Mouse (Mus musculus) bone marrow macrophage, adult 2 months (primary cell): ENCODE measurements around the gene Ptgis. TPM values are rescaled to one million over a fixed set of nuclear protein-coding genes. Genes with fewer than 3 reads are reported as not detected.

ENCODE experiments used
- H3K27ac ChIP-seq: 2 replicates; pipeline ENCODE4 v1.5.1; 2012; ENCODE audit warnings: low read depth, low read length; ENCODE audit not compliant: insufficient read depth
- H3K4me1 ChIP-seq: 2 replicates; pipeline ENCODE4 v1.6.1; 2012; ENCODE audit warnings: low read length; ENCODE audit not compliant: control insufficient read depth, insufficient read depth
- H3K4me3 ChIP-seq: 2 replicates; pipeline ENCODE4 v1.5.1; 2012; ENCODE audit warnings: mild to moderate bottlenecking, low read length, moderate library complexity; ENCODE audit not compliant: insufficient read depth
- CTCF ChIP-seq: IDR thresholded peaks from 2 replicates; pipeline ENCODE4 v1.5.1; 2012; ENCODE audit warnings: low read depth, mild to moderate bottlenecking, low read length, moderate library complexity
- POLR2A ChIP-seq: IDR thresholded peaks from 2 replicates; pipeline ENCODE4 v1.6.1; 2012; ENCODE audit warnings: mild to moderate bottlenecking, low read depth, low read length, borderline replicate concordance
- polyA plus RNA-seq: library from polyadenylated mRNA; stranded (reverse); fragments of >200 nt; gene quantifications from 2 replicates; pipeline ENCODE4 v1.2.4, GENCODE M21; 2012; ENCODE audit not compliant: missing spikeins, insufficient read depth, insufficient read length

Gene Ptgis
- polyA plus RNA-seq, 1 experiment = not detected

GRCm38 (mm10) chr2:167158780-167159179 is 81.6 kb downstream of the Ptgis start:
- TF ChIP-seq POLR2A = no peak
- TF ChIP-seq CTCF = no peak
- Histone ChIP-seq H3K4me3 (no peak overlapping the region), H3K4me1 (peaks cover 15% of the 10 kb centered on the region), H3K27ac (no peak overlapping the region)

GRCm38 (mm10) chr2:167156118-167156715 is 84.2 kb downstream of the Ptgis start:
- TF ChIP-seq CTCF = 0 out of 2 replicates have a peak, but pooled peaks have one; percentile 12
- TF ChIP-seq POLR2A = no peak
- H3K4me1 ChIP-seq = peaks cover 15% of the 10 kb centered on the region

GRCm38 (mm10) chr2:167155541-167155973 is 84.8 kb downstream of the Ptgis start:
- H3K4me1 ChIP-seq = peaks cover 15% of the 10 kb centered on the region
- no peak overlapping the region for H3K4me3 ChIP-seq
- peak overlapping the region; percentile 14; the same call in 1 of the 2 replicates for H3K27ac ChIP-seq
- TF ChIP-seq POLR2A (no peak), CTCF (0 out of 2 replicates have a peak, but pooled peaks have one; percentile 7)

More at GRCm38 (mm10) chr2:167156118-167156715, 84.2 kb downstream of the Ptgis start:
- no peak overlapping the region for H3K4me3 ChIP-seq
- H3K27ac ChIP-seq = peak overlapping the region; percentile 14; the same call in 1 of the 2 replicates

GRCm38 (mm10) chr2:167150880-167151279 is 89.5 kb downstream of the Ptgis start:
- H3K4me1 ChIP-seq = peaks cover 17% of the 10 kb centered on the region
- TF ChIP-seq POLR2A (no peak), CTCF (no peak)
- H3K27ac ChIP-seq = no peak overlapping the region
- no peak overlapping the region for H3K4me3 ChIP-seq

GRCm38 (mm10) chr2:167150135-167150534 is 90.3 kb downstream of the Ptgis start:
- Histone ChIP-seq H3K4me3 (no peak overlapping the region), H3K4me1 (peaks cover 17% of the 10 kb centered on the region), H3K27ac (no peak overlapping the region)
- TF ChIP-seq CTCF = no peak
- TF ChIP-seq POLR2A = no peak

- no peak overlapping the region for H3K27ac ChIP-seq
- no peak overlapping the region for H3K4me3 ChIP-seq
- peaks cover 16% of the 10 kb centered on the region for H3K4me1 ChIP-seq
- TF ChIP-seq POLR2A = no peak
Observed at GRCm38 (mm10) chr2:167149035-167149434, 91.4 kb downstream of the Ptgis start.

GRCm38 (mm10) chr2:167147708-167148107 is 92.7 kb downstream of the Ptgis start:
- H3K27ac ChIP-seq = no peak overlapping the region
- H3K4me1 ChIP-seq = peaks cover 16% of the 10 kb centered on the region
- no peak overlapping the region for H3K4me3 ChIP-seq
- TF ChIP-seq CTCF (no peak), POLR2A (no peak)

- TF ChIP-seq CTCF (no peak), POLR2A (no peak)
- Histone ChIP-seq H3K4me1 (peaks cover 16% of the 10 kb centered on the region), H3K27ac (no peak overlapping the region), H3K4me3 (no peak overlapping the region)
Observed at GRCm38 (mm10) chr2:167145904-167146303, 94.5 kb downstream of the Ptgis start.

GRCm38 (mm10) chr2:167144439-167145307 is 95.7 kb downstream of the Ptgis start:
- TF ChIP-seq POLR2A (no peak), CTCF (no peak)
- H3K27ac ChIP-seq = no peak overlapping the region
- H3K4me3 ChIP-seq = no peak overlapping the region
- peaks cover 16% of the 10 kb centered on the region for H3K4me1 ChIP-seq

GRCm38 (mm10) chr2:167143914-167144313 is 96.5 kb downstream of the Ptgis start:
- Histone ChIP-seq H3K27ac (no peak overlapping the region), H3K4me3 (no peak overlapping the region), H3K4me1 (peaks cover 13% of the 10 kb centered on the region)
- no peak for TF ChIP-seq POLR2A
